In the genomic region with DNA sequence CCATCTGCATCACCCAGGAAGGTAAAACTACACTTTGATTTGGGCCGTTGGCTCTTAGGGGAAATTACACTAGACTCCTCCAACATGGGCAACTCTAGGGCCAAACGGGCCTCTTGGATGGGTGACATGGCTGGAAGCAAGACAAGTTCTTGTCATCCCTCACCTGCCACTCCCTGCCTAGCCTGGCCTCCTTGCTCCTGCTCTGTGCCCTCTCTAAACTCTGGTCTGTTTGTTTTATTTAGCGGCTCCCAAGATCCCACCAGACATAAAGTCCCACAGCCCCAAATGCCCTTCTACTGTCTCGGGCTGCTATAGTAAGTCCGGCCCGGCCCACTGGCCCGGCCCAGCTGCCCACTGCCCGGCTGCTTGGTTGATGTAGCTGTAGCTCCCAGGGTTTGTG, we compare ENCODE assay signal across 12 mouse cellular contexts.
"Had no signal": no experiment of that assay in that cellular context is flagged by ENCODE, and none has a peak within 500 bp of the region (broad histone marks: within the 10 kb centered on the region; RNA-seq: fewer than 3 reads in every experiment).

No protein-coding gene starts in this region.

- H3K27ac ChIP-seq: limb, embryonic 15.5 days; neural tube, embryonic 12.5 days had no signal

- H3K4me3 ChIP-seq: limb, embryonic 15.5 days; neural tube, embryonic 12.5 days had no signal

- H3K9ac ChIP-seq: limb, embryonic 15.5 days; neural tube, embryonic 12.5 days had no signal

- H3K4me2 ChIP-seq: limb, embryonic 15.5 days; neural tube, embryonic 12.5 days had no signal

- H3K9me3 ChIP-seq: limb, embryonic 15.5 days; neural tube, embryonic 12.5 days had no signal

- H3K27me3 ChIP-seq: limb, embryonic 15.5 days; neural tube, embryonic 12.5 days had no signal

- DNase-seq: kidney, adult 18-20 months; kidney, postnatal 10 days; kidney, postnatal 4 days; lung, adult 18-20 months; lung, postnatal 36 days; midbrain, embryonic 14.5 days; retina, postnatal 1 day; right cerebral cortex, postnatal 4 days; spleen, adult 18-20 months; thymus, postnatal 4 days had no signal
